ENCODE assay signal across 11 mouse cellular contexts in genomic region chr13:116740825-116741224, GRCm38 (mm10).
"Had no signal": no experiment of that assay in that cellular context is flagged by ENCODE, and none has a peak within 500 bp of the region (broad histone marks: within the 10 kb centered on the region; RNA-seq: fewer than 3 reads in every experiment).

No protein-coding gene starts in this region.

- ATAC-seq: intestine, embryonic 16.5 days; midbrain, embryonic 16.5 days had no signal

- DNase-seq: kidney, adult 18-20 months; kidney, adult 9 months; kidney, postnatal 14 days; layer of hippocampus, adult 9-11 months; liver, embryonic 13.5 days; lung, adult 2 months; lung, postnatal 14 days; retina, postnatal 1 day; thymus, postnatal 25 days had no signal
